Mouse (Mus musculus) lung, embryonic 15.5 days (tissue): ENCODE measurements around the gene Helz. TPM values are rescaled to one million over a fixed set of nuclear protein-coding genes. Genes with fewer than 3 reads are reported as not detected.

Experiments used
- ATAC-seq: fragments of 200-750 bp; cut with Nextera tagmentation; 2 replicates; pipeline ENCODE4 v1.8.0; 2017; ENCODE audit warnings: moderate number of reproducible peaks, borderline replicate concordance; ENCODE audit not compliant: low FRiP score, low TSS enrichment; ENCODE audit errors: extremely low read depth
- H3K27ac ChIP-seq: fragments of 300-500 bp; sonication (generic); 2 replicates; pipeline ENCODE4 v1.5.1; 2015; ENCODE audit warnings: moderate library complexity, mild to moderate bottlenecking, inconsistent platforms
- H3K27me3 ChIP-seq: fragments of 300-500 bp; sonication (generic); 2 replicates; pipeline ENCODE4 v1.6.1; 2015; ENCODE audit warnings: inconsistent platforms
- H3K36me3 ChIP-seq: fragments of 300-500 bp; sonication (generic); 2 replicates; pipeline ENCODE4 v1.6.1; 2015; ENCODE audit warnings: inconsistent platforms
- H3K4me1 ChIP-seq: fragments of 300-500 bp; sonication (generic); 2 replicates; pipeline ENCODE4 v1.6.1; 2015; ENCODE audit warnings: inconsistent platforms
- H3K4me2 ChIP-seq: fragments of 300-500 bp; sonication (generic); 2 replicates; pipeline ENCODE4 v1.6.1; 2015; ENCODE audit warnings: inconsistent platforms, mild to moderate bottlenecking, moderate library complexity
- H3K4me3 ChIP-seq: fragments of 300-500 bp; sonication (generic); 2 replicates; pipeline ENCODE4 v1.5.1; 2015; ENCODE audit warnings: mild to moderate bottlenecking, inconsistent platforms
- H3K9ac ChIP-seq: fragments of 300-500 bp; sonication (generic); 2 replicates; pipeline ENCODE4 v1.6.1; 2015; ENCODE audit warnings: inconsistent platforms
- H3K9me3 ChIP-seq: fragments of 300-500 bp; sonication (generic); 2 replicates; pipeline ENCODE4 v1.6.1; 2016; ENCODE audit warnings: inconsistent platforms
- WGBS: fragments of 180-500 bp; shearing (Covaris S2); methylation state at CpG from one replicate; pipeline ENCODE4 v1.1.7; 2015; 5-methylcytosine and 5-hydroxymethylcytosine counted together
- polyA plus RNA-seq: library from polyadenylated mRNA; unstranded; fragments of >200 nt; fragmentation: Nextera tagmentation; extraction: Ambion mirVana; gene quantifications from 2 replicates; pipeline ENCODE4 v1.2.1, GENCODE M21; 2015

Gene Helz
- polyA plus RNA-seq, 1 experiment from 2014 or later, result 20.2 TPM

DNA sequence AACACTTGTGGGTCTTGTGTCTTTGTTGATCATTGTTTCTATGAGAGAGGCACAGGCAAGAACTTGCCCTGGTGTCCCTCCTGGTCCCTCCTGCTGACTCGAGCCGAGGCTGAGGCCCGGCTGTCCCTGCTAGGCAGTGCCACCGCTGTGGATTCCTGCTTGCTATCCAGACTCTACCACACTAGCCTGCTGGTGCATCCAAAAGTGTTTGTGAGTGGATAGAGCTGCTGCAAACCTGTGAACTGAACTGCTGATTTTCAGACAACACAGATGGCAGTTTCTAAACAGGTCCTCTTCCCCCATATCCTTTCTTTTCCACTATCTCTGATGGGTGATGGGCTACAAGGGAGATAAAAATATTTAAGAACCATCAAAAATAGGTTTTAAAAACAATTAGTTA is 107.8 kb downstream of the Helz start:
- no peak for ATAC-seq
- H3K9ac ChIP-seq, result no peak overlapping the region
- H3K4me2 ChIP-seq, result no peak overlapping the region
- H3K4me1 ChIP-seq, result peaks cover 12% of the 10 kb centered on the region
- no peaks in the 10 kb centered on the region for H3K9me3 ChIP-seq
- H3K4me3 ChIP-seq, result no peak overlapping the region
- peaks cover 15% of the 10 kb centered on the region for H3K36me3 ChIP-seq
- no peak overlapping the region for H3K27ac ChIP-seq
- WGBS, result 81% methylated on average over 4 of the region's 4 CpGs
- H3K27me3 ChIP-seq, result no peaks in the 10 kb centered on the region

DNA sequence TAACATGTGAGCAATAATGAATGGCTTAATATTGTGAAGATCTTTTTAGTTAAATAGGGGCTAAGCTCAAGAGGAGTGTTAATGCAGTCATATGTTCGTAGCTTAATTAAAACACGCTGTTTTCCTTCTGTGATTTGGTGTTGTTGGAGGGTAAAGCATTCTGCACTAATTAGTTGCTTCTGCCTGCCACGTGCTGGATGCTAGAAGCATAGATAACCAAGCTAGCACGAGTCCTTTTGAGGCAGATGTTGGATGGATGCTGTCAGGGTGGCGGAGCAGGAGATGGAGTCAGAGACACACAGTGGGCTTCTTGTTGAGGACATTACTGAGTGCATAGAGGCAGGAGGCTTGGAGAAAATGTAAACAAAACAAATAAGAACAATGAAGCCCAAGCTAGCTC is 109.4 kb downstream of the Helz start:
- Histone ChIP-seq H3K4me3 (no peak overlapping the region), H3K9ac (no peak overlapping the region), H3K36me3 (peaks cover 25% of the 10 kb centered on the region; the same call in 1 of the 2 replicates), H3K27ac (no peak overlapping the region), H3K4me2 (no peak overlapping the region), H3K27me3 (no peaks in the 10 kb centered on the region), H3K9me3 (no peaks in the 10 kb centered on the region), H3K4me1 (no peaks in the 10 kb centered on the region)
- WGBS, result 80% methylated on average over 5 of the region's 5 CpGs
- no peak for ATAC-seq

DNA sequence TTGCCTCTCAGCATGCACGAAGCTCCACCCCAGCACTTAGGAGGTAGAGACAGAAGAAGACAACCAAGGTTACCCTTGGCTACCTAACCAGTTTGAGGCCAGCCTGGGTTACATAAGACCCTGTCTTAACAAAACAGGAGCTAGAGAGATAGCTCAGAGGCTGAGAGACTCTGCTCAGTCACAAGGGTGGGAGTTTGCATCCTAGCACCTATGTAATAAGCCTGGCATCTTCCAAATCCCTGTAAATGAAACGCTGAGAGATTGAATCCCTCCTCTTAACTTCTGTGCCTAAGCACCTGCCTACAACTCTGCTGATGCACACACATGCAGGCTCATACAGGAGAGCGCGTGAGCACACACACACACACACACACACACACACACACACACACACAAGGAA is 112.7 kb downstream of the Helz start:
- Histone ChIP-seq H3K27ac (no peak overlapping the region), H3K27me3 (no peaks in the 10 kb centered on the region), H3K4me1 (no peaks in the 10 kb centered on the region), H3K4me3 (no peak overlapping the region), H3K4me2 (no peak overlapping the region), H3K36me3 (peaks cover 36% of the 10 kb centered on the region), H3K9ac (no peak overlapping the region), H3K9me3 (no peaks in the 10 kb centered on the region)
- ATAC-seq, result no peak
- 93% methylated on average over 4 of the region's 4 CpGs for WGBS

DNA sequence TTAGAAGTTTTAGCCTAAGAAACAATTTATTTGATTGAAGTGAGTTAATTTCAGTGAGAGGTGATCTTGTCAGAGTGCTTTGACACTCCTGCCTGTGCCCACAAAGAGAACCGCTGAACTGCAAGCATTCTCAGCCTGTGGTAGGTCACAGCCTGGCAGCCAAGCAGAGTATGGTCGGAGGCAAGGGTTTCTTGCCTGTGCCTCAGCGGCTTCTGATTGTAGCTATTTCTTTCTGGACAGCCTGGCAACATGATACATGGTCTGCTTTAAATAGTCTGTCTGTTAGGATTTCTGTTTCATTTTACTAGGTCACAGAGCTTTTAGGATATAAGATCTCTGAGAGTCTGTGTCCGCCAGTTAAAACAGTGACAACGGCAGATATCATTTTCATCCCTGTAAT is 114.9 kb downstream of the Helz start:
- Histone ChIP-seq H3K27me3 (no peaks in the 10 kb centered on the region), H3K4me3 (no peak overlapping the region), H3K9ac (no peak overlapping the region), H3K4me1 (no peaks in the 10 kb centered on the region), H3K4me2 (no peak overlapping the region), H3K9me3 (no peaks in the 10 kb centered on the region), H3K36me3 (peaks cover 45% of the 10 kb centered on the region), H3K27ac (no peak overlapping the region)
- 85% methylated on average over 5 of the region's 5 CpGs for WGBS
- ATAC-seq, result no peak

DNA sequence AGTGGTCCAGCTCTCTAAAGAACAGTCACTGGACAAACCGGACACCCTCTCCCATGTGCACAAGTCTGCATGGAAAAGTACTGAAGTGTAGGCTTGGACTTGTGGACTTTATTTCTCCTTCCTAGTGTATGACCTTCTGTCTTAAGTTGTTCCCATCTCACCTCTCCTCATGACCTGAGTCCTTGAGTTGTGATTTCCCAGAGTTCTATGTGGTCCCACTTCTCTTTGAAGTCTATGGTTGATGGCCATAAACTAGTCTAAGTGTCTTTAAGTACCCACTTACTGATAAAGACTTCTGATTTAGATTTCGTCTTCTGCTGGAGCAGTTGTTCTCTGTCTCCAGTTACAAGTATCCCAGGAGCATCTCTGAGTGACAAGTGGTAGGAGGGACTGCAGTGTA is 119.8 kb downstream of the Helz start:
- ATAC-seq, result no peak
- Histone ChIP-seq H3K4me3 (no peak overlapping the region), H3K9me3 (no peaks in the 10 kb centered on the region), H3K27me3 (no peaks in the 10 kb centered on the region), H3K27ac (no peak overlapping the region), H3K4me2 (no peak overlapping the region), H3K4me1 (no peaks in the 10 kb centered on the region), H3K9ac (no peak overlapping the region), H3K36me3 (peaks cover 56% of the 10 kb centered on the region)
- 39% methylated on average over 2 of the region's 2 CpGs for WGBS

DNA sequence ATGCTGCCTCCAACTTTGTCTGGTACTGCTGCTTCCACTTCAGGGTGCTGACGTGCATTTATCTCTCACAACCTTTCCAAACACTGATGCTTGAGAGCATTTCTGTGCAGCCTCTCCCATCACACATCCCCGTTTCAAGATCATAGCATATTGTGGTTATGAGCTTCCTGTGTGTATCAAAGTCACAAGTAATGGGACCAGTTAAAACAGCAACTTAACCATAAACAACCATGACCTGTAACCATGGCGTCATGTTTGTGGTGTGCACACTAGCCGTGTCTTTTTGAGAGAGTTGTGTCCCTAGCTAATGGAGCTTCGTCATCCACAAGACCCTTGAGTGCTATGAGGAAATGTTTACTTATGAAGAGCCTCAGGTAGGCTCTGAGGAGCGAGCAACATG is 120.5 kb downstream of the Helz start:
- Histone ChIP-seq H3K4me2 (no peak overlapping the region), H3K4me3 (no peak overlapping the region), H3K4me1 (no peaks in the 10 kb centered on the region), H3K36me3 (peaks cover 55% of the 10 kb centered on the region), H3K9ac (no peak overlapping the region), H3K9me3 (no peaks in the 10 kb centered on the region), H3K27me3 (no peaks in the 10 kb centered on the region), H3K27ac (no peak overlapping the region)
- ATAC-seq, result no peak
- WGBS, result 74% methylated on average over 6 of the region's 6 CpGs

DNA sequence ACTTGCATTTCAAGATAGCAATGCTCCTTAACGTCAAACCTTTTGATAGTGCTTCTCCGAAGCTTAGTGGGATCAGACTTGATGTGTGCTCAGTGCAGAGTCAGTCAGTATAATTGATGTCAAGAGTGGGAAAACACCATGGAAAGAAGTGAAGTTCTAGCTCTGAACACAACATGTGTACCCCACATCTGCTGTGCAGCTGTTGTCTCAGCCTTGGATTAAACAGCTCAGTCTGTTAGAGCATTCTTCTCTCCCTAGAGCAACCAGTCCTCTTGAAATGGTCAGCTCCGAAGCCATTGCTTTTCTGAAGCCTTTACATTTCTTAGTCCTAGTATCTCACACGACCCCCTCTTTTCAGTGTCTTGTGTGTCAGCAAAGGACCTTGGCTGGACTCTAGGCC is 121.2 kb downstream of the Helz start:
- no peaks in the 10 kb centered on the region for H3K27me3 ChIP-seq
- no peak overlapping the region for H3K27ac ChIP-seq
- ATAC-seq, result no peak
- no peak overlapping the region for H3K4me2 ChIP-seq
- peaks cover 60% of the 10 kb centered on the region for H3K36me3 ChIP-seq
- no peaks in the 10 kb centered on the region for H3K4me1 ChIP-seq
- WGBS, result 65% methylated on average over 4 of the region's 4 CpGs
- no peak overlapping the region for H3K9ac ChIP-seq
- H3K4me3 ChIP-seq, result no peak overlapping the region
- H3K9me3 ChIP-seq, result no peaks in the 10 kb centered on the region

DNA sequence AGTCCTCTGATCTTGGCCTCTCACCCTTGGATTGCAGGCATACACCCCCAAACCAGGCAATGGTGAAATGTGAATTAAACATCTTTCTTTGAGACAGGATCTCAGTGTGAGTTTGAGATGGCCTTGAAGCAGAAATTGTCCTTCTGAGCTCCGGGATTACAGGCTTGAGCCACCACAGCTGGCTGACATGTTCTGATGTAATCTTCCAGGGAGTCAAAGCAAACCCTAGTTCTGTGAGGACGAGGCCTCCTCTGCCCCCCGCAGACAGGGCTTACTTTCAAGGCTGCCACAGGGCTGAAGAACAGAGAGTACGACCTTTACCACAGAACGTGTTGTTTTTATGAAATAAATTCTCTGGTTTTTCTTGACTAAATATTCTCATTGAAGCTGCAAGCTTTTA is 126.3 kb downstream of the Helz start:
- Histone ChIP-seq H3K4me3 (no peak overlapping the region), H3K27ac (no peak overlapping the region), H3K36me3 (peaks cover 55% of the 10 kb centered on the region), H3K4me2 (no peak overlapping the region), H3K9me3 (no peaks in the 10 kb centered on the region), H3K4me1 (no peaks in the 10 kb centered on the region), H3K27me3 (no peaks in the 10 kb centered on the region), H3K9ac (no peak overlapping the region)
- 70% methylated on average over 5 of the region's 5 CpGs for WGBS
- no peak for ATAC-seq

DNA sequence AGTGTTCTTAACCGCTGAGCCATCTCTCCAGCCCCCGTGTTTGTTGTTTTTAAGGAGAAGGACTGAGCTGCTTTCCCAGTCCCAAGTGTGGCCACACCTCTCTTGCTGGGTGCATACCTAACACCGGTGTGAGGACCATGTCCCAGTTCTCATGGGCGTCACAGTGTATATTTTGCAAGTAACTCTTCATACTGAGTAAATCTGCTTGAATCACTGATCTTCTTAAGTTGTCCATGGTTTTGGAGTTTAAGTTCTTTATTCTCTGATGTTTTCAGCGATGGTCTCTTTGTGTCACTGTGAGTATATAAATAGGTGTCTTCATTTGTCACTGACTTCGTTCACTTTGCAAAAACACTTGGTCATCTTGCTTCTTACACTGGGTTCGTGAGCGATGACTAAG is 126.9 kb downstream of the Helz start:
- no peaks in the 10 kb centered on the region for H3K27me3 ChIP-seq
- no peak overlapping the region for H3K4me3 ChIP-seq
- no peak for ATAC-seq
- 81% methylated on average over 8 of the region's 8 CpGs for WGBS
- no peaks in the 10 kb centered on the region for H3K4me1 ChIP-seq
- H3K27ac ChIP-seq, result no peak overlapping the region
- peaks cover 54% of the 10 kb centered on the region for H3K36me3 ChIP-seq
- no peak overlapping the region for H3K9ac ChIP-seq
- no peak overlapping the region for H3K4me2 ChIP-seq
- no peaks in the 10 kb centered on the region for H3K9me3 ChIP-seq

DNA sequence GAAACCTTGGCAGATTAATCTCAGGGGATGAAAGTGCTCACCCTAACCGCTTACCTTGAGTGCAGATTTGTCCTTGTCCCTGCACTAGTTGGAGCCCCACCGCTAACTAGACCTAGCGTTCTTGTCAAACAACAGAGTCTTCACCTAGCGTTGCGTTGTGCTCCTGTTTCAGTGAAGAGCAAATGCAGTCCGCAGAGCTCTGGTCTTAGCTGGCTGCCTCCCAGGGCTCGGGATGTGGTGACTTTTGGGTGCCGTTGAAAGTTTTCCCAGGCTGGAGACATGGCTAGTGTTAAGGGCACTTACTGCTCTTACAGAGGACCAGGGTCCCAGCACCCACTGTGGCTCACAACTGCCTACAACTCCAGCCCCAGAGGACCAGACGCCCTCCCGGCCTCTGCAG is 127.5 kb downstream of the Helz start:
- 84% methylated on average over 10 of the region's 10 CpGs for WGBS
- ATAC-seq, result no peak
- peaks cover 47% of the 10 kb centered on the region for H3K36me3 ChIP-seq

DNA sequence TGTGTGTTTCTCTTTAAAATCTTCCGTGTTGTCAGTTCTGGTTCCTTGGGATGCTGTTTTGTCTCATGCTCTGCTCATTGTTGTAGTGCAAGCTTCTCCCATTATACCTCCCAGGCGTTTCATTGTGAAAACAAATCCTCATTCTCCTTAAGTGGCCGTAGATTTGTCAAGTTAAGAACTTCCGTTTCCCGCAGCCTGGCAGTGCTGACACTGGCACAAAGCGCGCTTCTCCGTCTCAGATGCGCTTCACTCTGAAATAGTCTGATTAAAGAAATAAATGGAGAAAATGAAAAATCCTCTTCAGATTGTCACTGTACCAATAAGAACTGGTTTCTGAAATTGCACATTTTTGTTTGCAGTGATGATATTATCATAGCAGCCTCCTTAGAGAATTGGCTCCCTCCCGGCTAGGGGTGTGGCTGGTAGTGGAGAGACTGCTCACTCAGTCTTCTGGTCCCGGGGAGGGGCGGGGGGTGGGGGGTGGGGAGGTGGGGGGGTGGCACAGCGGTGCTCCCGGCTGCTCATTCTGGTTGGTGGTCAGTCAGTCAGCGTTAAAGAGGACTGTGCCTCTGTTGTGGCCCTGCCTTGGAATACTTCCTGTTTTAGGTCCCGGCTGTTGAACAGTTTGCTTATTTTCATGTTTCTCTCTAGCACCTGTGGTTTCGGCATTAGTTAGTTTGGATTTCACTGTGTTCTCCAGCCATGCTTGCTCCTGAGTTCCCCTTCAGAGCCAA is 128.6 kb downstream of the Helz start:
- Histone ChIP-seq H3K4me3 (no peak overlapping the region), H3K27me3 (no peaks in the 10 kb centered on the region), H3K9me3 (no peaks in the 10 kb centered on the region), H3K9ac (no peak overlapping the region), H3K4me2 (no peak overlapping the region), H3K4me1 (no peaks in the 10 kb centered on the region), H3K36me3 (peaks cover 37% of the 10 kb centered on the region), H3K27ac (no peak overlapping the region)
- ATAC-seq, result no peak
- WGBS, result 64% methylated on average over 17 of the region's 17 CpGs

More for the DNA sequence above, 127.5 kb downstream of the Helz start:
- Histone ChIP-seq H3K9me3 (no peaks in the 10 kb centered on the region), H3K4me2 (no peak overlapping the region), H3K4me3 (no peak overlapping the region), H3K27me3 (no peaks in the 10 kb centered on the region), H3K9ac (no peak overlapping the region), H3K4me1 (no peaks in the 10 kb centered on the region), H3K27ac (no peak overlapping the region)

DNA sequence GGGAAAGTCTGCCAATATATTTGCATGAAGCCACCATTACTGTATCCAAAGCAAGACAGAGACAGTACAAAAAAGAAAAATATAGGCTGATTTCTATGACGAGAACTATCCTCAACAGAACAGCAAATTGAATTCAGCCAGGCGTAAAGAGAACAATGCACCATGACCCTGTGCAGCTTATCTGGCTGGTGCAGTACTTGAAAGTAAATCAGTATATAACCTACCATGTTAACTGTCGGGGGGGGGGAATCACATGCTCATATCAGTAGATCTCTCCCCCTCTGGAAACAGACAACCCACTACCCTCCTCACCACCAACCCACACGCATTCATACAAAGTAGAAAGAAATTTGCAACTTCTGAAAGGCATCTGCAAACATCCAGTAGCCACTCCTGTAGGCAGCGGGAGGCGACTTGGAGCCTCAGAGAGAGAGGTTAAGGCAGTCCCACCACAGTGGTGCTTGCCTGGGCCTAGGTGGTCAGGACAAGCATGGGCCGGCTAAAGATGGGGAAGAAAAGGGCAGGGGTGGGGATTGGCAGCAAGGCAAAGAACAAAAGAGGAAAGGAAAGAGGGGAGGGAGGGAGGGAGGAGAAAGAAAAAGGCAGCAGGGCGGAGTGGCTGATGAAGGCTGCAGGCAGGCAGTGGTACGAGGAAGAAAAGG is 135.1 kb downstream of the Helz start:
- Histone ChIP-seq H3K9ac (no peak overlapping the region), H3K4me3 (no peak overlapping the region), H3K27ac (no peak overlapping the region), H3K27me3 (no peaks in the 10 kb centered on the region), H3K4me2 (no peak overlapping the region), H3K9me3 (no peaks in the 10 kb centered on the region), H3K4me1 (no peaks in the 10 kb centered on the region), H3K36me3 (peaks cover 18% of the 10 kb centered on the region)
- ATAC-seq, result no peak
- 74% methylated on average over 9 of the region's 9 CpGs for WGBS
